Mouse (Mus musculus) liver, embryonic 14.5 days (tissue): ENCODE data around the gene Ing3.

ENCODE experiments used
- CTCF ChIP-seq: IDR thresholded peaks from 2 replicates; pipeline ENCODE4 v1.5.1; 2016; ENCODE audit warnings: antibody characterized with exemption, low read depth, control low read depth
- EP300 ChIP-seq: IDR thresholded peaks from 2 replicates; pipeline ENCODE4 v1.6.1; 2016; ENCODE audit warnings: antibody characterized with exemption, low read depth

- no peak for TF ChIP-seq EP300
- TF ChIP-seq CTCF = no peak
Observed at GRCm38 (mm10) chr6:21959909-21960308, 10.5 kb downstream of the Ing3 start.
